Mouse (Mus musculus): Measurements from ENCODE around the gene Akirin2.
A peak's percentile ranks its signal among the peaks of the same experiment; 100 is the strongest.

- TF ChIP-seq CTCF (IDR thresholded peaks at IDR 0.05; ENCODE audit: extremely low read depth, insufficient read length, insufficient replicate concordance, low read depth, low read length): peak; percentile 49; the same call in 1 of the 2 replicates
- no peak for TF ChIP-seq POLR2A (IDR thresholded peaks at IDR 0.05; ENCODE audit: low read depth, low read length)
Measured at GRCm38 (mm10) chr4:34560971-34561370, 10.2 kb downstream of the Akirin2 start.

All from small intestine, adult 2 months (tissue).